Mouse (Mus musculus) bone marrow, adult 2 months (tissue): ENCODE measurements around the gene Snx11.

ENCODE experiments used
- CTCF ChIP-seq: fragments of 200-500 bp; IDR thresholded peaks from 2 replicates; pipeline ENCODE4 v1.5.1; 2011; ENCODE audit warnings: low read length, control low read depth; ENCODE audit not compliant: control insufficient read depth, insufficient read depth
- POLR2A ChIP-seq: fragments of 200-500 bp; IDR thresholded peaks from 2 replicates; pipeline ENCODE4 v1.6.1; 2011; ENCODE audit warnings: low read depth, mild to moderate bottlenecking, control low read depth, low read length, borderline replicate concordance; ENCODE audit not compliant: control insufficient read depth

GRCm38 (mm10) chr11:96762742-96763470 is 14.5 kb downstream of the Snx11 start:
- TF ChIP-seq POLR2A, result no peak
- TF ChIP-seq CTCF, result no peak
